Mouse (Mus musculus): Measurements from ENCODE around the gene Arl14.
A peak's percentile ranks its signal among the peaks of the same experiment; 100 is the strongest.
"Not testable (repeated sequence)": the region's sequence is repeated elsewhere in the genome, so short reads cannot be mapped to it uniquely, and the experiment has no call there.

Gene Arl14

DNA sequence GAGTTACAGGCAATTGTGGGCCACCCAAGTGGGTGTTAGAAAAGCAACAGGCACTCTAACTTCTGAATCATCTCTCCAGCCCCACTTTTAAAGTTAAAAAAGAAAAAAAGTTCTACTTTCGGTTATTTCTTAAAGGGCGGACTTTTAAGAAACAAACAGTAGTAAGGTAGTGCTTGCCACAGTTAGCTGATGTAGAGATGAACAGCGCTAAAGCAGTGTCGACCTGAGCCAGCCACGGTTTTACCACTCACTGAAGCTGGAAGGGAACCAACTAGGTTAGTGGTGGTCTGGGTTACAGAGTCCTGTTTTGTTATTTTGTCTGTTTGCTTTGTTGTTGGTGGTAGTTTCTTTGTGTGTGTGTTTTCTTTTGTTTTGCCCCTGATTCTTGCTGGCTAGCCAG lies 8.8 kb upstream of the Arl14 start:
- no peak for DNase-seq (ENCODE audit: low spot score in 2 of 2)

DNA sequence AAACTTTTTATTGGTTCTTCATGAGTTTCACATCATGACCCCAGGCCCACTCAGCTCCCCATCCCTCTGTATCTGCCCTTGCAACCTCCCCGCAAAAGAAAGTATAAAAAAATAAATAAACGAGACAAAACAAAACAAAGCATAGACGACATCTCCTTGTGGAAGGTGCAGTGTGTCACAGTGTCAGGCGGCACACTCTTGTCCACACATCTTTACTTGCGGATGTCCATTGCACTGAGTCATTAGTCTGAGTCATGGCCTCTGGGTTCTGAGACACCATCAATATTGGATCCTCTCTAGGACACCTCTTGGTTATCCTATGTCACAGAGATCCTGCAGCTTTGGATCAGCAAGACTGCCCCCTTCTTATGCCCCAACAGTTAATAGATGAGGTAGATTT lies 7.7 kb upstream of the Arl14 start:
- no peak for DNase-seq (ENCODE audit: low spot score in 2 of 2)

DNA sequence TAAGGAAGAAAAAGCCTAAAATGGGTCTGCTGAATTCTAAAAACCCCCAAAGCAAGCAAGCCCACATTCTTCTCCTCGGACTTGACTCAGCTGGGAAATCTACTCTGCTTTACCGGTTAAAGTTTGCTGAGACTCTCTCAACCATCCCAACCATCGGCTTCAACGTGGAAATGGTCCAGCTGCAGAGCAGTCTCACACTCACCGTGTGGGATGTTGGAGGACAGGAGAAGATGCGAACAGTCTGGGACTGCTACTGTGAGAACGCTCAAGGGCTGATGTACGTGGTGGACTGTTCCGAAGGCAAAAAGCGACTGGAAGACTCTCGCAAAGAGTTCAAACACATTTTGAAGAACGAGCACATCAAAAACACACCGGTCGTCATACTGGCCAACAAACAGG lies 282 bp downstream of the Arl14 start:
- no peak for DNase-seq (ENCODE audit: low spot score in 2 of 2)

DNA sequence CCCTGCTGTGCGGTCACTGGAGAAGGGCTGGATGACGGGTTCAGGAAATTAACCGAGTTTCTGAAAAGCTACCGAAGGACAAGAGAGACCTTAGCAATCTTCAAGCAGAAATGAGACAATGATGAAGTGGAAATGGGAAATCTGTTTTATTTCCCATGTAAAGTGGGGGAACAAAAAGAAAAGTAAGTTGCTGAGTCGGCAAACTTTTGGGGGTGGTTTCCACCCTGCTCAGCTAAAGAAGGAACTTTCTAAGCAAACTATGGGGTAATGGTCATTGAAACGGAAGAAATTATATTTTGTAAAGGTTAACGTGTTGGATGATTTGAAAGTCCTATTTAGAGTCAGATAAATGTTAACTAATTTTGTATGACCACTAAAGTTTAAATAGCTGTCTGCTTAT lies 768 bp downstream of the Arl14 start:
- DNase-seq (ENCODE audit: low spot score in 2 of 2), result no peak

DNA sequence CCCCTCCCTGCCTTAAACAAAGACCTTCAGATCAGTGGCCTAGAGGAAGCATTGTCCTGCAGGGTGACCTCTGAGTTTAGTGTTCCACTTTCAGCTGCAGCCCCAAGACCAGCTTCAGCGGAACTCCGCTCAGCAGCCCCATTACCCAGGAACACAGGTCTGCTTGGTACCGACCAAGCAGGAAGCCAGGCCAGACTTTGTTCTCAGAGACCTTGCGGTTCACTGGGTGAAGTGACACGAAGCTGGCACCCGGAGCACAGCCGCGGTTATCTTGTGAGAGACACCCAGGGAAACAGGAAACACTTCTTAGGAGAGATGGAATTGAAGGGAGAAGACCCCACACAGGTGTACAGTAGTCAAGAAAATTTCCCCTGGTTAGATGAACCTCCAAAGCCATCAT lies 1.4 kb downstream of the Arl14 start:
- no peak for DNase-seq (ENCODE audit: low spot score in 2 of 2)

DNA sequence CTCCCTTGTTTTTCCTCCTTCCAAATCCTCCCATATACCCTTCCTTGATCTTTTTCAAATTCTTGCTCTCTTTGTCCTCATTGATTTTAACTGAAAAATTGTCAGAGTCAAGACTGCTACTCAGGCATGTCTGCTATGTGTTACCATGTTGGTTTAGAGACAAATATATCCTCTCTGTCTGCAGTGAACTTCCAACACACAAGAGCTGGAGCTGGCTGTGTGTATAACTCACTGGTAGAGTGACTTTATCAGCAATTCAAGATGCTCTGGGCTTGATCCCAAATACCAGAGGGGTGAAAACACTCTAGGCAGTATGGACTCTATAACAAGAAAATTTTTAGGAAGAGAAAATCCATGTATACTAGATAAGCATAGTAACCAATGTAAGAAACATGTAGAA lies 2.8 kb downstream of the Arl14 start:
- no peak for DNase-seq (ENCODE audit: low spot score in 2 of 2)

DNA sequence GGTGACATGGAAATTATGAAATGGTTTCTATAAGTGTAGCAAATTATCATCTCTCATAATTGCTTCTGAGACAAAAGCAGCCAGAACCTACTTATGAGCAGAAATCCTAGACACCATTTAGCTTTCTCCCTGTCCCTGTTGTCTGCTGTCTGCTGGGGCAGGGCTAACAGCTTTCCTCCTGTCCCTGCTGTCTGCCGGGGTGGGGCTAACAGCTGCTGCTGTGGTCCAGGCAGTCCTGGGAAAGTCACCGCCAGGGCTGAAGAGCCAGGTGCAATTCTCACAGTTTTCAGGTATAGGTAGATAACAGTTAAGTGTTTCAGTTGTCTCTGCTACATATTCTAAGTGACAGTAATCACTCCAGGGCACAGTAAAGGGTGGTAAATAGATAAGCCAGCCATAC lies 4.3 kb downstream of the Arl14 start:
- DNase-seq (ENCODE audit: low spot score in 2 of 2), result no peak

DNA sequence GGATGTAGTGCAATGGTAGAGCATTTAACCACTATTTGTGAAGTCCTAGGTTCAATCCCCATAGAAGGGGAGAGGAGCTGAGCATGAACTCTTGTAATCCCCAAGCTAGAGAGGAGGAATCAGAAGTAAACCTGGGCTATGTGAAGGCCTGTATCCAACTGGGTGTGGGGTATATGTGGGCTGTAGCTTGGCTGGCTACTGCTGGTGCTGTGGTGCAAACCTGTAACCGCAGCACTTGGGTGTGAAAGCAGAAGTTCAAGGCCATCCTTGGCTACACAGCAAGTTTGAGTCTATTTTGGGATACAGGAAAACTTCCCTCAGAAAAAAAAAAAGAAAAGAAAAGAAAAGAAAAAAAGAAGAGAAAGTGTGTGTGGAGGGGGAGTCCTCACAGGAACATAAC lies 5.8 kb downstream of the Arl14 start:
- no peak for DNase-seq (ENCODE audit: low spot score in 2 of 2)

DNA sequence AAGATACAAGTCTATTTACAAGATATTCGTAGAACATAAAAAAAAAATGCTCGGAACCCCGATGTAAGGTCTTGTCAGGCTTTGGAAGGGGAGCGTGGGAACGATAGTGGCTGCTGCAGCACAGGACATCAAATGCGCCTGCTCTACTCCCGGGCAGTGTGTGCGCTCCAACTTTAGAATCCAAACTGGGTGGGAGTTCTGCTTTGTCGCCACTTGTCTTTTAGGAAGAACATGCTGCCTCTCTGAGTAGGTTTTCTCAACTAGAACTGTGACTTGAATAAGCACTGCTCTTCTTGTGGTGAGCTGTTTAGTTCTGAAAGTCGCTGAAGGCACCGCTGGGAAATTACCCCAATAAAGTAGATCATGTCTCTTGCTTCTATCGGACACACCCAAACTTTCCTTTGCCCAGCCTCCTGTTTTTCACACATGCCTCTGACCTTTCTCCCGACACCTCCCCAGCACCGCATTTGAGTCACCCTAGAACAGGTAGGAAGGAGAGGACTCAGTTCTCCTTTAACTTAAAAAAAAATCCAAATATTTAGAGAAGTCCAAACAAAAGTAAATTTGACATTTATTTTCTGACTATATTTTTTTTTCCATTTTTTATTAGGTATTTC lies 9.4 kb downstream of the Arl14 start:
- DNase-seq (ENCODE audit: low spot score in 2 of 2), result no peak

DNA sequence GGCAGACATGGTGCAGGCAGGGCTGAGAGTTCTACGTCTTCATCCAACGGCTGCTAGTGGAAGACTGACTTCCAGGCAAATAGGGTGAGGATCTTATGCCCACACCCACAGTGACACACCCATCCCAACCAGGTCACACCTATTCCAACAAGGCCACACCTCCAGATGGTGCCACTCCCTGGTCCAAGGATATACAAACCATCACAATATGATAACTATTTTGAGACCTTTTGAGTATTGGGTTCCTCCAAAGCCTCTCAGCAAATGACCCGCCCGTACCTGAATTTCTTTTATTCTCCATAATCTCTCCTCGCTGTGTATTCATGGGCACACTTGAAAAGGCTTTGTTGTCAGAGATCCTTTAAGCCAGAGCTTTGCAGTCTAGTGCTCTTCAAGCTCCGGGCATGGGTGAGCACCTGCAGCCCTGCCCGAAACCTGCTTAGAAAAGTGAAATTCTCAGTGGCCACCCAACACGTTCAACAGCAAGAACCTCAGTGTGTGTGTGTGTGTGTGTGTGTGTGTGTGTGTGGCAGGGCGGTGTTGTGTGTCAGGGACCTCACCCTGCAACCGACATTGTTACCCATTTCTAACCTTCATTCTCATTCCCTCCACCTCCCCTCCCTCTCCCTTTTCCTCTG lies 11.5 kb downstream of the Arl14 start:
- not testable (repeated sequence) for DNase-seq (ENCODE audit: low spot score in 2 of 2)

DNA sequence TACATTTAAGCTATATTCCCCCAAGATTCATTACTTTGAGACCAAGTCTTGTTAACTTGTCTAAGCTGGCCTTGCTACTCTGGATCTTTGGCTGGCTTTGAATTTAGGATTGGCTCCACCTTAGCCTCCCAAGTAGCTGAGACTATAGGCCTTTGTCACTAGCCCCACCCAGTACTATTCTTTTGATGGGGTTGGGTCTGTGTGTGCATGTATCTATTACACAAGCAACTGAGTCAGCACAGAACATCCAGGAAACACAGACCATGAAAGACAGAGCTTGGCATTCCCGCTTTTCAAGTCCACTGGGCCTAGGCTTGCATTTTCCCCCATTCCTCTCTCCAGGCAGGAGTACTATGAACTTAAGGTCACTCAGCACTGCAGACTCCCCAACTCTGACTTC lies 12.3 kb downstream of the Arl14 start:
- no peak for DNase-seq (ENCODE audit: low spot score in 2 of 2)

DNA sequence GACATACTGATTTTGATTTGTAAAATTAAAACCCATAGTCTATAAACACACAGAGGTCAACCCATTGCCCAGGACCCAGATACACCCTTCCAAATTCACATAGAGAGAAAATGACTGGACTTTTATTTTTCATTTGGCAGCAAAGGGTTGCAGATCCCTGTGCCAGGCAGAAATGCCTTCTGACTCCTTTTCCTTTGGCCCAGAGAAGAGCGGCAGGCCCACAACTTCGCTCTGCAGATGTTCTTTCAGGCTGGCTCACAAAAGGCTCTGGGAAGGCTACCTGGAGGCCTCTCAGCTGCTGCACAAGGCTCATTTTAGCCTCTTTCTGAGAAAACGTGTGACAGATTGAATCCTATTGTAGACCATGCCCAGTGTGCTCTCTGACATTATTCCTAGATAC lies 13.6 kb downstream of the Arl14 start:
- no peak for DNase-seq (ENCODE audit: low spot score in 2 of 2)

DNA sequence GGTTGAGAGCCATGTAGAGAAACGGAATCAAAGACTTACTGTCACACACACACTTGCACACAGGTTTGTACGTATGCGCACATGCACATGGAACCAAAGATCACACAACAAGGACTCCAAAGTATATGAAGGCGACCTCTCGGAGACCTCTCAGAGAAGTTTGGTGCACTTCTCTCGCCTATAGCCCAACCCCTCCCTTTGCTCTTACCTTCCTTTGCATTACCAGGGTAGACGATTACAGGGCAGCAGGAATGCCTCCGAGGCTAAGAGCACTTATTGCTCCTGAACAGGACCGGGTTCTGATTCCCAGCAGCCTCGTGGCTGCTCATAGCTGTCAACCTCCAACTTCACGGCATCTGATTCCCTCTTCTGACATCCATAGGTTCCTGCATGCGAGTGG lies 14.3 kb downstream of the Arl14 start:
- DNase-seq (ENCODE audit: low spot score in 2 of 2), result no peak

DNA sequence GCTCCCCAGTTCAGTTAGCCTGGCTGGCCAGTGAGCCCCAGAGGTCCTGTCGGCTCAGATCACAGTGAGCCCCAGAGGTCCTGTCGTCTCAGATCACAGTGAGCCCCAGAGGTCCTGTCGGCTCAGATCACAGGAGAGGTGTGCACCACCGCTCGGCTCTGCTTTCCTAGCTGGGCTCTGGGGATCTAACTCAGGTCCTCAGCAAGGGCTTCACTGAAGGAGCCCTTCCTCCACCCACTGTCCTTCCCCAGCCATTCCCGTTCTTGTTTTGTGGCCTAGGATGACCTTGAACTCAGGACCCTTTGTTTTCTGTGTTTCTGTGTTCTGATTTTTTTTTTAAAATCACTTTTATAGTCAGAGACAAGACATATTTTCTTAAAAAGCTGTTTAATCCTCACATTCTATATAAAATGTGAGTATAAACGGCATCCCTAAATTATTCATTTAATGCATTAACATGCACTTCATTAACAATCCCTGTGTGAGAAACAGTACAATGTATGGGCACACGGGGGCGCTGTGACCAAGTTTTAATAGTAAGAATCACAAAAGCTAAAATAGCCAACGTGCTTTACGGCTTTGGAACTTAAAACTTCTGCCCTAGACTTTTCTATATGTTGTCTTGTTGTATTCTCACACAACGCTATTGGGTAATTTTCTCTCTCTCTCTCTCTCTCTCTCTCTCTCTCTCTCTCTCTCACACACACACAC lies 16.1 kb downstream of the Arl14 start:
- DNase-seq (ENCODE audit: low spot score in 2 of 2), result peak; percentile 59 to 61

DNA sequence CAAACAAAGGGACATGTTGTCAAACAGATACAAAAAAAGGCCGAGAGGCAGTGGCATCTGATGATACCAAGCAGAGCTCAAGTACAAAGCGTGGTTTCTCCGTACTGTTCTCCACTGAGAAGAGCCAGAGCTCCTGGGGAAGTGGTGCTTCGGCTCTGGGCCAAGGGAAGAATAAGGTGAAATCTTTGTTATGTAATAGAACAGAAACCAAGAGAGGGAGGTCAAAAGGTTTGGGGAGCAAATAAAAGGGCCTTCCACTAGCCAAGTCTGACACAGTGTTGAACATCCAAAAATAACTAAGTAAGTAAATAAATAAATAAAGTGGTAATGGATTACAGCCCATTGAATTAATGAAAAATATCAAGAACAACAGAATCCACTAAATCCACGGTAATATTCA lies 17.0 kb downstream of the Arl14 start:
- DNase-seq (ENCODE audit: low spot score in 2 of 2), result no peak

DNA sequence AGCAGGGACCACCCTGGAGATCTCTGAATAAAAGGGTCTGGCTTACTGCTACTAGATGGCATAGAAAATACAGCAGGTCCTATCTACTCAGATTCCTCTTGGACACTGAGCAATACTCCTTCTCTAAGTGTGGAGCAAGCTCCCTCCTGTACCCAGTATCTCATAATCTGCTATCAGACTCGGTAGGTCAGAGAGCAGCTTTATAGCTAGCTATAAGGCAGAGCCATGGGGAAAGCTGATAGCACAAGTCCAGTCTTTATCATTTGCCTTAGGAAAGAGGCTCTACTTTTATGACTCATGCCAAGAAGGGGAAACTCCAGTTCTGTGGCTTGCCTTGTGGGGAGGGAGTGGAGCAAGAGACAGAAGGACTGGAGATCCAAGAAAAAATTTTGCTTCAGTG lies 18.8 kb downstream of the Arl14 start:
- DNase-seq (ENCODE audit: low spot score in 2 of 2), result no peak

DNA sequence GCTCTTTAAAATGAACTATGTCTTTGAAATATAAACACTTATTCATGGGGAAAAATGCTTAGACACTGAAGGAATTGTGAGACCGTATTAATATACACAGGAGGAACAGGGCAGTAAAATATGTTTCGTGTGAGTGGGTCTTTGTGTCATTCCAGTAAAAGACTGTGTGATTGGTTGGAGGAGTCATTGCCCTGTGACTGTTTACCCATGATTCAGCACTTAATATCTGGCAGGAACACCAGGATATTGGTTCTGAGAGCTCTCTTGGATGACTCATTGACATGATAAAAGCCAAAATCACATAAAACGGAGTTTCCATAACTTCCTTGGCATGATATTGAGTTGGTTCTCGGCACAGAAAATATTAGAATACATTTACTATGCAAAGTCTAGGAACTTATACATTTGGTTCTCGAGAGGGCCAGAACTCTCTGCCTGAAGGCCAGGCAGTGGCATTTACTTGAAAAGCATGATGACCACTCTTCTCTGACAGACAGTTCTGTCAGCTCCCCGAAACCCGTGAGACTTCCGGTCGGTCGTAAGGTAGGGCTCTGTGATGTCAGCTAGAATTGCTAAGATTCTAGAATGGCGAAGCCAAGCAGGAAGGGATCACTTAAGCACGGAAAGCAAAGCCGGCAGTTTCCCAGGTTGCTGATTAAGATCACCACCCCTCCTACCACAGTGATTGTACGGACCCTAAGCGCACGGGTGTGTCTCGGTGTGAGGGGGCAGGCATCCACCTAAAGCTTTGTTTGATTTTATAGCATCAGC lies 31.1 kb downstream of the Arl14 start:
- no peak for DNase-seq (ENCODE audit: low spot score in 2 of 2)

DNA sequence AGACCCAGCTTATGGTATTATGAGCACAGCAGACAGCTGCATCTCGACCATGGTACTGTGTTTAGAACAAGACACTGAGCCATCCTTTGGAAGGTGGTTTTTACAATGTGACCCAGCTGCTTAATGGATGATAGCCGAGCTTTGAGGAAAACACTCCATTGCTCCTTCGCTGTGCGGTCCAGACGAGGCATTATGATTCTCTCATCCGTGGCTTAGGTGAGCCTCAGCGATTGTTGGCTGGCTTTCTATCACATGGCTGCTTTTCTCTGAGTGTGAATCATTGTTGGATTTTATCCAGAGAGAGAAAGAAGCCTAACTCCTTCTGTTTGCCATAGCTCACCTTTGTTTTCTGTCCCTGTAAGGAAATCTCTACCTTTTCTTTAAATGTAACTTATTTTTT lies 32.5 kb downstream of the Arl14 start:
- no peak for DNase-seq (ENCODE audit: low spot score in 2 of 2)

DNA sequence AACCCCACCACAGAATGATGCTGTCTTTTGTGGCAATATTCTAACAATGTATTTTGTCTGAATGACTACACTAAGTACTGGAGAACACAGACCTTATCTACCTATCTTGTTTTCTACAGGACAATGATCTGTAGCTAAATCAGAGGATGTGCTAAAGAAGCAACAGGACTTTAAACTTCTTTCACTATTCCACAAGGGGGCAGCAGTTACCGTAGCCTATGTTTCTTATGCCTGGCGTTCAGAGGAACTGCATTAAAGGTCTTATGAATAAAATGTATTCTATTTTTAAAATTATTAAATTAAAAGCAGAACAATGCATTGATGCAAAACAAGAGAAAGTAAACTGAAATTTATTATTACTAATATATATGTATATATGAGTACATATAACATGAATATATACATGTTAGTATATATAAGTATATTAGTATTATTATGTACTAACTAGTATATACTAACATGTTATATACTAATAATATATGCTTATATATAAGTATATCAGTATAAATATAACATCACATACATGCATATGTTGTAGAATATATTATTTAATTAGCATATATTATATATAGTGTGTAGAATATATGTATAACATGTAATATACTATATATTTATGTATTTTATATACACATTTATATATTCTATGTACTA lies 35.0 kb downstream of the Arl14 start:
- DNase-seq (ENCODE audit: low spot score in 2 of 2), result peak in 1 of 2 experiments; percentile 39

DNA sequence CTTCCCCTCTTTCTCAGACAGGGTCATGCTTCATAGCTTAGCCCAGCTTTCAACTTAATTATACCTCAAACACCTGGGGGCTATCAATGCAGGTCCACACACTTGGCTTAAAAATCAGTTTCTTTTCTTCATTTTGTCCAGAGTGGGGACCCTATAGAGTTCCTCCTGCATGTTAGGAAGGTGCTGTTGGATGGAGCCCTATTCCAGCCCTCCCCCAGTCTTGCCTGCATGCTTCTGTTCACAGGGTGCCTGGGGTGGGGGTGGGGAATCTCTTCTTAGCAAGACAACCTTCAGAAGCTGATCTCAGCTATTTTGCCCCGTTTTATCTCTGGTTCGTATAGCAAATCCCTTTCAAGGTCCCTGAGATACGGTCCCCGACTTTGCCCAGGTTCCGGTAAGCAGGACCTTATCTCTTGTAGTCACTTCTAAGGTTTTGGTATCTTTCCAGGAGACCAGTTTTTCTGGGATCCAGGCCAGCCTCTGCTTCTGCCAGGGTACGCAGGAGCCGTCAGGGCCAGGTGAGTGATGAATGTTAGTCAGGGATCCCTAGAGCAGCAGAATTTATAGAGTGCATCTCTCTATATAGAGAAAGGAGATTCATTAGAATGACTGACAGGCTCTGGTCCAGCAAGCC lies 40.9 kb downstream of the Arl14 start:
- DNase-seq (ENCODE audit: low spot score in 2 of 2), result no peak

DNA sequence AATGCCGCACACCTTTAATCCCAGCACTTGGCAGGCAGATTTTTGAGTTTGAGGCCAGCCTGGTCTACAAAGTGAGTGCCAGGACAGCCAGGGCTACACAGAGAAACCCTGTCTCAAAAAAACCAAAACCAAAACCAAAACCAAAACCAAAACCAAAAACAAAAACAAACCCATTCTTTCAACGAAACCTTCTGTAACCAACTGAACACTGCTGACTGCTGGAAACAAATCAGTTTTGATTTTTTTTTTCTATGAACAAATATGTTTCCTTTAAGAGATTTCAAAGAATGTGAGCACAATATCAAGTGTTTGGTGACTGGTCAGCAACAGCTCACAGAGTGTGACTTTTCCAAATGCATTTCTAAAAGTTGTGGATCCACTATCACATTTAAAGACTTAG lies 42.1 kb downstream of the Arl14 start:
- not testable (repeated sequence) for DNase-seq (ENCODE audit: low spot score in 2 of 2)

DNA sequence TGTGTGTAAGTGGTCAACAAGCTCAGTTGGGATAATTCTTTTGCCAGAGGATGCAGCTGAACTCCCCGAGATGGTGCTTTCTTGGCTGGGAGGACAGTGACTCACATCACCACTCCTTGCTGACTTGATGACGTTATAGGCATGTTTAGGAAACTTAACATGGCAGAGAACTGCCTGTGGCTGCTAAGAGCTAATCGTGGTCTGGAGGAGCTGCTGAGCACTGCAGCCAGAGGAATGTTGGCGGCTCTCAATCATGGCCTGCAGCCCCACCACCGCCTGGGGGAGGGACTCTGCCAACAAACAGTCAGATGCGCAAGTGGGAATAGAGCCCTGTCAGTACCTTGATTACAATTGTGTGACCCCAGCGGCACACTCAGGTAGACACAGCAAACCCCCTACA lies 49.6 kb downstream of the Arl14 start:
- DNase-seq (ENCODE audit: low spot score in 2 of 2), result no peak
